Mouse (Mus musculus) stomach, postnatal 0 days (tissue): ENCODE data around the gene I830077J02Rik.

Source experiments
- CTCF ChIP-seq: IDR thresholded peaks from 2 replicates; pipeline ENCODE4 v1.5.1; 2016; ENCODE audit warnings: antibody characterized with exemption, low read depth, mild to moderate bottlenecking, moderate library complexity
- EP300 ChIP-seq: optimal IDR thresholded peaks from 2 replicates; pipeline ENCODE3; 2016; ENCODE audit warnings: antibody characterized with exemption

GRCm38 (mm10) chr3:105958204-105958603 is 25.7 kb upstream of the I830077J02Rik start:
- TF ChIP-seq CTCF, result no peak
- TF ChIP-seq EP300, result no peak
